Mouse (Mus musculus): ENCODE measurements around the gene Ap1m2. TPM values are rescaled to one million over a fixed set of nuclear protein-coding genes. Genes with fewer than 3 reads are reported as not detected.
A peak's percentile ranks its signal among the peaks of the same experiment; 100 is the strongest.
"Not testable (repeated sequence)": the region's sequence is repeated elsewhere in the genome, so short reads cannot be mapped to it uniquely, and the experiment has no call there.

The Ap1m2 gene
- polyA plus RNA-seq, 1 experiment from 2014 or later, result 0.65 TPM

DNA sequence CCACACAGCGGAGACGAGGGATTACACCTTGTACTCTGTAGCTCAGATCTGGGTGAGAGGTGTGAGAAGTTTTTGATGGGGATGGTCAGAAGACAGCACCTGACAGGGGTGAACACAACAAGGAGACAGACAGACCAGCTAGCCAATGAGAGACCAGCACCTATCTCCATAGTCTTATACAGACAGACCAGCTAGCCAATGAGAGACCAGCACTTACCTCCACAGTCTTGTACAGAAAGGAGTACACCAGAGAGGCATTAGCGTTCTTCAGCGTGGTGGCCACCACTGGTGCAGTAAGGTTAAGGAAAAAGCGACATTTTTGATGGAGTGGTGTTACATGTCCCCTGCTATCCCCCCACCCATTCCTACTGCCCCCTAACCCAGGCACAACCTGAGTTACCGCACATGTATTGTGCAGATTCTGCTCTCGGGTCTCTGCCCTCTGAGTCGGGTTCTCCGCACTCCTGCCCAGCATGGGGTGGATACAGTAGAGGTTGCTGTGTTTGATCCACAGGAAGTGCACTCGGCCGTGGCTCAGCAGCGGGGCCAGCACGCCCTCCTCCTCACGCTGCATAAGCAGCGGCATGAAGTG, 2.9 kb downstream of the Ap1m2 start:
- Histone ChIP-seq H3K9ac (no peak overlapping the region), H3K27me3 (replicated peaks) (peaks cover 19% of the 10 kb centered on the region), H3K4me1 (peaks cover 6% of the 10 kb centered on the region; the same call in 1 of the 2 replicates), H3K27ac (no peak overlapping the region), H3K4me3 (no peak overlapping the region), H3K4me2 (replicated peaks) (no peak overlapping the region), H3K36me3 (no peaks in the 10 kb centered on the region), H3K9me3 (no peaks in the 10 kb centered on the region)
- no peak for ATAC-seq (ENCODE audit: low FRiP score, low read depth)
- 73% methylated on average over 15 of the region's 15 CpGs for WGBS

DNA sequence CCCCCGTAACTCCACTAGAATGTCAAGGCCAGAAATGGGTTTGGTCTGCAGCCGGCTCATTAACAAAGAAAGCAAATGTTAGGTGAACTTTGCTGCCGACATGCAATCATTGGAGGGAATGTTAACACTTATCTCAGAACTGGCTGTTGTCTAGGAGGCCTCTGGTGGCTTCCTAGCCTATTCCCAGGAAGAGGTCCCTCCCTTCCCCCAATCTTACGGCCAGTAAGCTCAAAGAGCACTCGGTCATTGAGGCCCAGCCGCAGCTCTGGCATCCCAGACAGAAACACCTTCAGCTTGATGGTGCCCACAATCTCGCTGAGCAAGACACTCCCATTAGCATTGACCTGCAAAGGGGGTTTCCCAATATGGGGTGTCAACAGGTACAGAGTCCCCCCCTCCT, 7.1 kb downstream of the Ap1m2 start:
- H3K9me3 ChIP-seq, result no peaks in the 10 kb centered on the region
- no peaks in the 10 kb centered on the region for H3K36me3 ChIP-seq
- no peak overlapping the region for H3K4me2 ChIP-seq (replicated peaks)
- H3K4me3 ChIP-seq, result no peak overlapping the region
- ATAC-seq (ENCODE audit: low FRiP score, low read depth), result no peak
- no peaks in the 10 kb centered on the region for H3K4me1 ChIP-seq
- H3K27me3 ChIP-seq (replicated peaks), result no peaks in the 10 kb centered on the region
- no peak overlapping the region for H3K9ac ChIP-seq
- H3K27ac ChIP-seq, result no peak overlapping the region
- WGBS, result 85% methylated on average over 7 of the region's 7 CpGs

DNA sequence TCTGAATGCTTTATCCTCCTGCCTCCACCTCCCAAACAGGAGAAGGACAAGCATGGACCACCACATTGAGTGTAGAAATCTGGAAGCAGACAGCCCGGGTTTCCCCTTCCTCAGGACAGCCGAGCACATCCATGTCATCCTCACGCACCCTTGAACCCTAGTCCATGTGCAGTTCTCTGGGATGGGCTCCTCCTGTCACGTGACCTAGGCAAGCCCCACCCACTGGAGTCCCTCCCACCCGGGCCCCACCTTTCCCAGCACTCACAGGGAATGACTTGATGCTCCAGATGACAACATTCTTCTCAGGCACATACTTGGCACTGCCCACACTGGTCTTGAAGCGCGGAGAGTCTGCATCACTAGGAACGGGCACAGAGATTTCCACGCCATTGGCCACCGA, 13.1 kb downstream of the Ap1m2 start:
- no peak overlapping the region for H3K4me3 ChIP-seq
- no peak for ATAC-seq (ENCODE audit: low FRiP score, low read depth)
- H3K4me1 ChIP-seq, result no peaks in the 10 kb centered on the region
- H3K9ac ChIP-seq, result no peak overlapping the region
- H3K36me3 ChIP-seq, result no peaks in the 10 kb centered on the region
- no peak overlapping the region for H3K27ac ChIP-seq
- no peak overlapping the region for H3K4me2 ChIP-seq (replicated peaks)
- no peaks in the 10 kb centered on the region for H3K27me3 ChIP-seq (replicated peaks)
- no peaks in the 10 kb centered on the region for H3K9me3 ChIP-seq
- WGBS, result 87% methylated on average over 10 of the region's 10 CpGs

DNA sequence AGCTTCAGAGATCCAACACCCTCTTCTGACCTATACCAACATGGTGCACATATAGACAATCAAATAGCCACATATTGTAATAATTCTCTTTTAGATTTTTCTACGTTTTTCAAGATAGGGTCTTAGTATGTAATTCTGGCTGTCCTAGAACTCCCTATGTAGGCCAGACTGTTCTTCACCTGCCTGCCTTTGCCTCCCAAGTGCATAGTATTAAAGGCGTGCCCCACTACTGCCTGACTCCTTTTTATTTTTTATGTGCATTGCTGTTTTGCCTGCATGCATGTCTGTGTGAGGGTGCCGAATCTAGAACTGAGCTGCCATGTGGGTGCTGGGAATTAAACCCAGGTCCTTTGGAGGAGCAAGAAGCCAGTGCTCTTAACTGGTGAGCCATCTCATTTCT, 19.9 kb downstream of the Ap1m2 start:
- ATAC-seq (ENCODE audit: low FRiP score, low read depth), result no peak
- H3K4me2 ChIP-seq (replicated peaks), result no peak overlapping the region
- no peaks in the 10 kb centered on the region; the same call in 1 of the 2 replicates for H3K36me3 ChIP-seq
- 93% methylated on average over 3 of the region's 3 CpGs for WGBS
- H3K4me1 ChIP-seq, result peaks cover 21% of the 10 kb centered on the region
- no peak overlapping the region for H3K9ac ChIP-seq
- H3K27me3 ChIP-seq (replicated peaks), result no peaks in the 10 kb centered on the region
- no peaks in the 10 kb centered on the region for H3K9me3 ChIP-seq
- H3K4me3 ChIP-seq, result no peak overlapping the region
- no peak overlapping the region for H3K27ac ChIP-seq

DNA sequence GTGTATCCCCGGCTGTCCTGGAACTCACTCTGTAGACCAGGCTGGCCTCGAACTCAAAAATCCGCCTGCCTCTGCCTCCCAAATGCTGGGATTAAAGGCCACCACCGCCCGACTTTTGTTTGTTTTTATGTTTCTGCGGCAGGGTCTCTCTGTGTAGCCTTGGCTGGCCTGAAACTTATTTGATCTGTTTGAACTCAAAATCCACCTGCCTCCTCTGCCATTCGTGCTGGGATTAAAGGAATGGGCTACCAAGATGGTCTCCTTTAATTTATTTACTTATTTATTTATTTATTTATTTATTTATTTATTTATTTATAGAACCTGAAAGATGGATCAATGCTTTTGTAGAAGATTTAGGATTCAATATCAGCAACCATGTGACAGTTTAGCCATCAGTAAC, 20.3 kb downstream of the Ap1m2 start:
- 17% methylated on average over 7 of the region's 7 CpGs for WGBS
- not testable (repeated sequence) for H3K27me3 ChIP-seq (replicated peaks); H3K36me3 ChIP-seq; ATAC-seq (ENCODE audit: low FRiP score, low read depth); H3K9me3 ChIP-seq
- H3K9ac ChIP-seq, result 0 out of 2 replicates have a peak overlapping the region, but pooled peaks have one; percentile 8
- H3K4me2 ChIP-seq (replicated peaks), result peak overlapping the region; percentile 89
- H3K27ac ChIP-seq, result 0 out of 2 replicates have a peak overlapping the region, but pooled peaks have one; percentile 57
- peak overlapping the region; percentile 35; the same call in 1 of the 2 replicates for H3K4me3 ChIP-seq
- peaks cover 25% of the 10 kb centered on the region for H3K4me1 ChIP-seq

DNA sequence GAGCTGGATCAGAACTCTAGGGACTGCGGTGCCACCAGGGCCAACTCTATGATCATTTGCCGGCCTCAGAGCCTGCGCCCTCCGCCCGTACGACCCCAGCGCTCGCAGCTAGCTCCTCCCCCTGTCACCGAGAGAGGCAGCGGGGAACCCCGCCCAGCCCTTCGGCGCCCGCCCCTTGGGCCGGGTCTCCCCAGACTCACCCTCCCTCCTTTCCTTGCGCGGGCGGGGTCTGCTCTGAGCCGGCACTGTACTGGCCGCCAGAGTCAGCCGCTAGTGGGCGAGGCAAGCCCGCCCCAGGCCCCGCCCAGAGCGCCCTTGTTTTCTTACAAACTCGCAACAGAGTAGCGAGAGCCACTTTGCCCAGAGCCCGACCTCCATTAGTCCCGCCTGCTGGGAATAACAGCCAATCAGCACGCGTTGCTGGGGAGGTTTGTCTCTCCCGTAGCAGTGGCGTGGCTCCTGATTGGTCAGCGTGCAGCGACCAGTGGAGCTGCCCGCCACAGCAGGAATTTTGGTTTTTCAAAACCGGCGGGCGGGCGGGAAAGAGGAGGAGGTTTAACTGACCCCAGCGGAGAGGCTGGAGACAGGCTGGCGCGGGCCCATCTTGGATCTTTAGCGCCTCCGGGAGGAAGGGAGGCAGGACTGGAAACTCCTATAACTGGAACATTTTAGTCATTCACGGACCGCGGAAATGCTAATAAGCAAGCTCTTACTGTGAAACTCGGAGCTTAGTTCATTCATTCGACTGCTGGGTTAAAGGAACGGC, 20.9 kb downstream of the Ap1m2 start, which contains the start of gene Cdkn2d:
Cdkn2d (minus strand) TSS at position 386 of the 766 bp plus-strand sequence.
- H3K4me2 ChIP-seq (replicated peaks), result peak within 1 kb of the TSS; percentile 89
- H3K9ac ChIP-seq, result peak within 1 kb of the TSS; percentile 73
- peaks cover 32% of the 10 kb centered on the region for H3K4me1 ChIP-seq
- H3K27ac ChIP-seq, result peak within 1 kb of the TSS; percentile 74
- no peaks in the 10 kb centered on the region for H3K9me3 ChIP-seq
- peak within 1 kb of the TSS; percentile 63 for H3K4me3 ChIP-seq
- WGBS, result under 1% methylated on average over 51 of the region's 51 CpGs
- no peaks in the 10 kb centered on the region for H3K27me3 ChIP-seq (replicated peaks)
- peak; percentile 96 for ATAC-seq (ENCODE audit: low FRiP score, low read depth)
- H3K36me3 ChIP-seq, result no peaks in the 10 kb centered on the region; the same call in 1 of the 2 replicates

DNA sequence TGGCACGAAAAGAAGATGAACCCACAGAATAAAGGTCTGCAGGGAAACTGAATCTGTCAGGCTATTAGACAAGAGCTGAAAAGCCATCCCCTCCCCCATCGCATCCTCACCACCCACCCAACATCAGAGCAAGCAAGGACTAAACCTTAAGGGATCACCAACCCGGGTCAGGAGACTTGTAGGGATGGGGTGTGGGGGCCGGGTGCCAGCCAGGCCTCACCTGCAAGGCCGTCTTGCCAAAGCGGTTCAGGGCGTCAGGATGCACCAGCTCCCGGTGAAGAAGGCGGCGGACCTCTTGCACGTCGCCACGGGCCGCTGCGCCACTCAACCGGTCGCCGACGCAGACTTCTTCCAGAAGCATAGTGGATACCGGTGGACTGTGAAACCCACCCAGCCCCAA, 21.5 kb downstream of the Ap1m2 start:
- Histone ChIP-seq H3K9me3 (no peaks in the 10 kb centered on the region), H3K4me2 (replicated peaks) (peak overlapping the region; percentile 89), H3K27ac (peak overlapping the region; percentile 74), H3K4me1 (peaks cover 32% of the 10 kb centered on the region), H3K36me3 (no peaks in the 10 kb centered on the region; the same call in 1 of the 2 replicates), H3K9ac (peak overlapping the region; percentile 73), H3K4me3 (peak overlapping the region; percentile 63), H3K27me3 (replicated peaks) (no peaks in the 10 kb centered on the region)
- peak; percentile 10 for ATAC-seq (ENCODE audit: low FRiP score, low read depth)
- under 1% methylated on average over 20 of the region's 20 CpGs for WGBS

DNA sequence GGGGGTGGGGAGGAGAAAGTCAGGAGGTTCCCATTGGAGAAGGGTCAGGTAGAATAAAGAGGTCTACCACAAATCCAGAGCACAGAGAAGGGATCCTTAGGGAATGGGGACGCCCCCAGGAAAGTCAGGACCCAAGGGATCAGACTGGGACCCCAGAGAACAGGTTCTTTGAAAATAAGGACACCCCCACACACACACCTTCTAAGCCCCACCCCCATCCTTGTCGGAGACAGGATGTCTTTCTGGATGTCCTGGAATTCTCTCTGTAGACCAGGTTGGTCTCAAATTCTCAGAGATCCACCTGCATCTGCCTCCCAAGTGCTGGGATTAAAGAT, 22.8 kb downstream of the Ap1m2 start:
- Histone ChIP-seq H3K36me3 (peaks cover 8% of the 10 kb centered on the region), H3K4me2 (replicated peaks) (peak overlapping the region; percentile 89), H3K9ac (no peak overlapping the region), H3K27ac (no peak overlapping the region), H3K4me3 (peak overlapping the region; percentile 63; the same call in 1 of the 2 replicates), H3K9me3 (no peaks in the 10 kb centered on the region), H3K4me1 (peaks cover 32% of the 10 kb centered on the region), H3K27me3 (replicated peaks) (no peaks in the 10 kb centered on the region)
- no peak for ATAC-seq (ENCODE audit: low FRiP score, low read depth)
- 79% methylated on average over 2 of the region's 2 CpGs for WGBS

DNA sequence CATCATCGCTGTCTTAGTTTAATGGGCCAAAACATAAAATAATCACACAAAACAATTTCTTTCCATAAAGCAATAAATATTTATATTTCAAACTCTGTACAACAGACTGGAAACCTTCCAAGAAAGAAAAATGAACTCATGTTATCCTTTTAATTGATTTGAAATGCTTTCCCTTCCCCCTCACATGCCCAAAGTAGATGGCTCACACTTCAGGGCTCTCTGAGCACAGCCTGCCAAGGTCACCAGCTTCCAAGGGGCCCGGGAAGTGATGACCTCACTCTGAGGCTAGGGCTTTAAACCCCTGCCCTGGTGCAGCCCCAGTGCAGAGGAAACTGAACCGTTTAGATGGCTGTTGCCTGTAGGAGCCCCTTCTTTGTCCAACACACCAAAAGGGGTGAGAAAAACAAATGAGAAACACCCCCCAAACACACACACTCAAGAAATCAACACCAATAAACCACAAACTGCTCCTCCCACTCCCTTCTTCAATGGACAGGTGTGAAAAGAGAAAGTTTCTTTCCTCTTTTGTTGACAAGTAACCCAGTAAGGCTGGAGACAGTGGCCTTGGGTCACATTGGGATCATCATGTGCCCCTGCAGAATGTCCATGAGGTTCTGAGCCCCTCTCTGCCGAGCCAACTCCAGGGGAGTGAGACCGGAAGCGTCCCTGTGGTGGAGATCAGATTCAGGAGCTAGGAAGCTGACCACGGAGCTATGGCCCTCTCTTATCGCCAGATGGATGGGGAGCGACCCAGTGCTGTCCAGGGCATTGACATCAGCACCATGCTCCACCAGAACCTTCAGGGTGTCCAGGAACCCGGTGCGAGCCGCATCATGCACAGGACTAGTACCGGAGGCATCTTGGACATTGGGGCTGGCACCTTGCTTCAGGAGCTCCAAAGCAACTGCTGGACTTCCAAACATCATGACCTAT, 23.5 kb downstream of the Ap1m2 start:
- Histone ChIP-seq H3K4me3 (peak overlapping the region; percentile 70), H3K9me3 (no peaks in the 10 kb centered on the region), H3K4me2 (replicated peaks) (peak overlapping the region; percentile 89), H3K36me3 (peaks cover 14% of the 10 kb centered on the region), H3K27ac (no peak overlapping the region), H3K9ac (0 out of 2 replicates have a peak overlapping the region, but pooled peaks have one; percentile 71), H3K4me1 (peaks cover 32% of the 10 kb centered on the region), H3K27me3 (replicated peaks) (no peaks in the 10 kb centered on the region)
- ATAC-seq (ENCODE audit: low FRiP score, low read depth), result no peak
- WGBS, result 78% methylated on average over 13 of the region's 13 CpGs

DNA sequence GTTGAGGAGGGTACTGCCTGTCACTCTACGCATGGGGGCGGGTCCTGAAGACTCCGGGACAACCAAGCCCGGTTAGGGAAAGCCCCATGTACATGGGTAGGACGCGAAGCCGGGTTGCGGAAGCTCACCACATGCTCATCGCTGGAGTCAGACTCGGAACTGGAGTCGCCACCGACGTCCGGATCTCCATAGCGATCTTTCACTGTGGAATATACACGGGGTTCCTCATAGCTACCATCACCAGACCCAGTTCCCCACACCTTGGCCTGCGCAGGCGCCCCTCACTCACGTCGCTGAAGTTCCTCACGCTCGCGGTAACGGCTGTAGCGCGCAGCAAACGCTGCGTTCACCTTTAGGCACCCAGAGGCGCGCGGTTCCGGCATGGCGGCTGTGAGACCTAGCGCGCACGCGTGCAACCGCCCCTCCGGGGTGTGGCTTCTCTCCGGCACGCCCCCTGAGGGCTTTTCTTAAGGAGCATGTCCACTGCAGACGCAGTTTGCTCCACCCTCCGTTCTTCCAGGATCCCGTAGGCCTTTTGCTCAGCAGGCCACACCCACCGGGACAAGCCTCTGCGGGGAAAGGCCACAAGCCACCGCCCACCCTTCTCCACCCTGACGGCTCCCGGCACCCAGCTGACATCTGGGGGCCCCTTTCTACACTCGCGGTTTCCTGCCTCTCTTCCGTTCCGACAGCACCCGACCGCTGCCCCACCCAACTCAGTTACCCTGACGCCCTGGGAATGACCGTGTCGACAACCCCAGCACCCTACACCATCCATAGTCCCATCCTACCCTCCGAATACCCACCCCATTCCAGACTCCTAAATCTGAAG, 24.4 kb downstream of the Ap1m2 start, which contains the start of gene Kri1:
Kri1 (minus strand) TSS at position 399 of the 832 bp plus-strand sequence.
- 1% methylated on average over 59 of the region's 59 CpGs for WGBS
- H3K36me3 ChIP-seq, result peaks cover 17% of the 10 kb centered on the region
- ATAC-seq (ENCODE audit: low FRiP score, low read depth), result peak; percentile 54

DNA sequence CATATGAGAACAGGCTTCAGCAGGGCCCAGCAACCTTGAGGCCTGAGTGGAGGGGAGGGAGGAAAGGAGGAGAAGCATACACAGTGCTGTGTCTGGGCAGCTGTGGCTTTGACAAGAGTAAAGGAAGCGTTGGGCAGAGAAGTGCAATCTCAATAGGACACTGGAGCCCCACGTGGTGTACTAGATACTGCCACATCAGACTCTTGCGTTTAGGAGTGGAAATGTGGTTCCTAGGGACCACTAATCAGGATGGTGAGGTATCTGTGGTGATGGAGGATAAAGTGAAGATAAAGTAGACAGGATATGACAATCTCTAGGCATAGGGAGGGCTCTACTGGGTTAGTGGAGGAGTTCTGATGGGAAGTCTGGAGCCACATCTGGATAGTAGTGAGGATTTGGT, 25.4 kb downstream of the Ap1m2 start:
- no peak for ATAC-seq (ENCODE audit: low FRiP score, low read depth)
- H3K4me2 ChIP-seq (replicated peaks), result peak overlapping the region; percentile 89
- H3K27ac ChIP-seq, result no peak overlapping the region
- 72% methylated on average over 3 of the region's 3 CpGs for WGBS
- peaks cover 32% of the 10 kb centered on the region for H3K4me1 ChIP-seq
- peaks cover 22% of the 10 kb centered on the region for H3K36me3 ChIP-seq
- H3K27me3 ChIP-seq (replicated peaks), result no peaks in the 10 kb centered on the region
- no peaks in the 10 kb centered on the region for H3K9me3 ChIP-seq
- H3K9ac ChIP-seq, result peak overlapping the region; percentile 71; the same call in 1 of the 2 replicates
- H3K4me3 ChIP-seq, result peak overlapping the region; percentile 70; the same call in 1 of the 2 replicates

More for the DNA sequence above, 24.4 kb downstream of the Ap1m2 start, which contains the start of gene Kri1:
- Histone ChIP-seq H3K9me3 (no peaks in the 10 kb centered on the region), H3K27ac (no peak within 1 kb of the TSS), H3K4me2 (replicated peaks) (peak within 1 kb of the TSS; percentile 89), H3K4me3 (peak within 1 kb of the TSS; percentile 70), H3K27me3 (replicated peaks) (no peaks in the 10 kb centered on the region), H3K4me1 (peaks cover 32% of the 10 kb centered on the region), H3K9ac (peak within 1 kb of the TSS; percentile 71)

Measured in neural tube, embryonic 12.5 days (tissue).